7 mouse cellular contexts compared by ENCODE assay signal in the genomic region with DNA sequence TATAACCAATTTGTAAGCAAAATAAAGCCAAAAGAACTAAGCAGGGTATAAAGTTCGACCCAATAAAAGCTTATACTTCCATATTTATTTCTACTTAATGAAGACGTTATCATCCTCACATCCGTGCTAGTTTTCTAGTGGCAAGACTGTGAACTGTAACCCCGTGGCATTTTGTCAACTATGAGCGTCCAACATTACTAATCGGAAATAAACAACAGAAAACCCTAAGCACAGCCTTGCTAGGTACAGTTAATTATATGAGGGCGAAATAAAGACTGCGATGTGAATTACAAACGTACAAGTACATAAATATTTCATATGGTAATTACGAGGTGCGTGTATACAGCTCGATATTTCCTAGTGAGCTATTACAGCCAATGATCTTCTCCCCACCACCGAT.
DNase-seq lines count a peak whose midpoint lies in the region; ATAC-seq lines count a peak whose summit lies in the region.

No protein-coding gene starts in this region.

- H3K9me3 ChIP-seq in heart, embryonic 14.5 days (ENCODE audit: control insufficient read depth, low read length), result no peaks in the 10 kb centered on the region
- H3K9me3 ChIP-seq in liver, embryonic 13.5 days (replicated peaks), result no peaks in the 10 kb centered on the region

- 20% methylated on average over 13 of the region's 13 CpGs for WGBS in heart, embryonic 14.5 days
- 60% methylated on average over 13 of the region's 13 CpGs for WGBS in liver, embryonic 13.5 days (ENCODE audit: insufficient replicate concordance)

- H3K27ac ChIP-seq in heart, embryonic 14.5 days (replicated peaks in 1 of 2; ENCODE audit: control insufficient read depth in 1 of 2, insufficient read depth in 1 of 2, low read depth in 2 of 2, low read length in 2 of 2), result peak overlapping the region in 1 of 2 experiments; percentile 100
- H3K27ac ChIP-seq in liver, embryonic 13.5 days, result no peak overlapping the region

- H3K27me3 ChIP-seq in heart, embryonic 14.5 days (ENCODE audit: control insufficient read depth, insufficient read depth, low read length), result no peaks in the 10 kb centered on the region
- peaks cover 10% of the 10 kb centered on the region; the same call in 1 of the 2 replicates for H3K27me3 ChIP-seq in liver, embryonic 13.5 days

- DNase-seq in 3T3-L1 (ENCODE audit: low read depth, low spot score) (peak; percentile 24), ZHBTc4 (ENCODE audit: low read depth, low spot score) (peak; percentile 9)
- DNase-seq in liver, embryonic 13.5 days, result no peak
- DNase-seq in ovary, postnatal 14 days (ENCODE audit: low spot score), result no peak
- DNase-seq in thymus, postnatal 25 days, result no peak
- DNase-seq in cerebellum, adult 11-12 months, result no peak

- no peak for ATAC-seq in heart, embryonic 14.5 days (ENCODE audit: insufficient number of reproducible peaks, insufficient read depth, low FRiP score, low read depth)
- ATAC-seq in liver, embryonic 13.5 days (ENCODE audit: low read depth), result no peak

- peak overlapping the region; percentile 83 to 99; a peak in 3 of 4 replicates for H3K4me3 ChIP-seq in heart, embryonic 14.5 days (ENCODE audit: control insufficient read depth in 1 of 2, insufficient read depth in 1 of 2, low read depth in 1 of 2, low read length in 2 of 2)
- peak overlapping the region; percentile 56; the same call in 1 of the 2 replicates for H3K4me3 ChIP-seq in liver, embryonic 13.5 days (replicated peaks)

- H3K9ac ChIP-seq in heart, embryonic 14.5 days (ENCODE audit: low read length), result peak overlapping the region; percentile 98
- H3K9ac ChIP-seq in liver, embryonic 13.5 days, result no peak overlapping the region

- peaks cover 2 to 24% of the 10 kb centered on the region in 2 experiments; a peak in 3 of 4 replicates for H3K4me1 ChIP-seq in heart, embryonic 14.5 days (ENCODE audit: control insufficient read depth in 2 of 2, insufficient read depth in 2 of 2, low read length in 2 of 2)
- H3K4me1 ChIP-seq in liver, embryonic 13.5 days (replicated peaks), result 0 out of 2 replicates have a peak, but pooled peaks cover 4% of the 10 kb centered on the region

- peak overlapping the region; percentile 74 for H3K4me2 ChIP-seq in heart, embryonic 14.5 days (ENCODE audit: low read length)
- H3K4me2 ChIP-seq in liver, embryonic 13.5 days, result peak overlapping the region; percentile 73

- H3K36me3 ChIP-seq in heart, embryonic 14.5 days (ENCODE audit: control insufficient read depth, insufficient read depth, low read length), result peaks cover 20% of the 10 kb centered on the region
- H3K36me3 ChIP-seq in liver, embryonic 13.5 days, result no peaks in the 10 kb centered on the region

Comparison
In these comparisons a context has a peak if more than half of its experiments do, and no peak if none do; other contexts are left out.
1. DNase-seq: peak in 3T3-L1 (single experiment) and ZHBTc4 (single experiment); none in liver, embryonic 13.5 days (single experiment), ovary, postnatal 14 days (single experiment), thymus, postnatal 25 days (single experiment) and cerebellum, adult 11-12 months (single experiment).